Mouse (Mus musculus) fat pad, adult 2 months (tissue): ENCODE measurements around the gene Map3k4.

ENCODE experiments used
- DNase-seq: peaks from one replicate; pipeline ENCODE4 v3.0.0-alpha.2; 2011; ENCODE audit warnings: low read depth, low spot score; ENCODE audit errors: extremely low read depth

Gene Map3k4

DNA sequence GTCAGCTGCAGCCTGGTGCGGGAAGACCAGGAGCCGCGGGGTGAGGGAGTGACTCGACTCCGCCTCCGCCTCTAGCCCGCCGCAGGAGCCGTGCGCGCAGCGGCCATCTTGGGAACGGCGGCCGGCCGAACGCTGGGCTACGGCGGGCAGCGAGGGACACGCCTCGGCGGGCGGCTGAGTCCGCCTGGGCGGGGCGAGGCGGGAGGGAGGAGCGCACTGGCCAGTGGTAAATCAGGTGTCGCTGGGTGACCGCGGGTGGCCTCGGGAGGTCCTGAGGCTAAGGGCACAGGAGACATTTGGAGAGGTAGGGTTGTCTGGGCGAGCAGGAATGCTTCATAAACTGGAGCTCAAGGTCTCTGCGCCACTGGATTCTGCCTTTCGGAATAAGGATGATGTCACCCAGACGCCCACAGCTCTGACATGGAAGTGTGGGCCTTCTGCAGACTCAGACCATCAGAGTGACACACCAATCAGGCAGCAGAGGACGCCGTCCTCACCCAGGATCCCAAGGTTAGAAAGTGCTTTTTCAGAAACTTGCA, at the start of gene Map3k4:
Map3k4 (minus strand) TSS at position 134 of the 539 bp plus-strand sequence.
- DNase-seq = no peak

DNA sequence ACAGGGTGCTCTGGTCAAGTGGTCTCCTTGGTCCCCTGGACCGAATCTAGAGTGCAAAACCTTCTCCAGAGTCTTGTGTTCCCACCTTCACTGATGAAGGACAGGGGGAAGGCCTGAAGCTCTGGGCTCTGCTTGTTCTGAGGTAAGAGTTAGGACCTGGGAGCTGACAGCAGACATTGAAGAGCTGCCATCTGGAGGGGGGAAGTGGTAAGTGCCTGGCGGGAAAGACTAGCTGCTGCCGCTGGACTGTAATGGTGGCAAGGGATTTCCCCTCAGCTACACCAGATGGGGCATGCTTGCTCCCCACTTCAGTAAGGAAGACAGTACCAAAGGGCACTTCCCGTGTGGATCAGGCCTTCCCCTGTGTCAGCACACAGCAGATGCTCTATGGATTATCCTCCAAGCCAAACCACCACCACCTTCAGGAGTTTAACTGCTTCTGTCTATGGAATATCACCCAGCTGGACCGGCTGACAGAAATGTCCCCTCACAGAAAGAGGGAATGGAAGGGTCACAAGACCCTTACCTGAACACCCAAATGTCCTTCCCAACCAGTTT, 48.9 kb upstream of the Map3k4 start:
- no peak for DNase-seq

DNA sequence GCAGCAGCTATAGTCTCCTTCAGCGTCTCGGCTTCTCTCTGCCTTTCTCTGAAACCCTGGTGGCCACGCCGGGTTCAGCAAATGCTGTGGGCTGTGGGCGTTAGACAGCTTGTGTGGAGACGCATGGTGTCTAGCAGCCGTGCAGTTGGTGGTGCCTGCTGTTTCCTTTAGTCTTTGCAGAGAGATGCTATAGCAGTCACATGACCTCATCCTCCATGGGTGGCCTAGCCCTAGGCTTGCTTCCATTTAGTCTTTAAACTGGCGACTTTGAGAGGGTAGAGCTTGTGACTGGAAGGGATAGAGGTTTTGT, 45.8 kb upstream of the Map3k4 start:
- DNase-seq = no peak

DNA sequence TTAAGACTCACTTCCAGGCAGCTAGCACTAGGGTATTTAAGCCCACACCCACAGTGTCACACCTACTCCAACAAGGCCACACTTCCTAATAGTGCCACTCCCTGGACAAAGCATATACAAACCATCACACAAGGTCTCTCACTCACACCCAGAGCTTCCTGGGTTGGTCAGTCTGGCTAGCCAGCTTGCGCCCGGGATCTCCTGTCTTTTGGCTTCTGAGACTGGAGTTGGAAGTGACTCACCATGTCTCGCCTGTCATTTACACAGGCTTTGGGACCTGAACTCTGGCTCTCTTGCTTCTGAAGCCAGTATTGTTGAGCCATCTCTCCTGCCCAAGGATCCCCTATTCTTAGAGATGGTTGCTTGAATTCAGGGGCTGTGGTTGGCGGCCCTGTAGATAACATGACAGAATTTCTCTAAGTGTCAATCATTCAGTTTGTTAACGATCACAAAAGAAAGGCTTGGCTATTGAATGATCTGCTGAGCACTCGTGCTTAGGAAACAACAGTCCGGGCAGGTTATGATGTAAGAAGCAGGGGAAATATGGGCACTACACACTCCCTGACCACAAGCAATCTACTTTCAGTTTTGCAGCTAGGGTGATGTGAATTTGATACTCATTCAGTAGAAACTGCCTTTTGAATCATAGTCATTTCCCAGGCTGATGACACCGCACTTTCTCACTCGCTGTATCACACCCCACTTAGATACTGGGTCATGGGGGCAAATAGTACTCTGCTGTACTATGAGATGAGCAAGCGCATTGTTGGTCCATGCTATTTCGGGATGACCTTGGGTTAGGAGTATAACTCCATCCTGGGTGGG, 45.2 kb upstream of the Map3k4 start:
- DNase-seq = no peak

DNA sequence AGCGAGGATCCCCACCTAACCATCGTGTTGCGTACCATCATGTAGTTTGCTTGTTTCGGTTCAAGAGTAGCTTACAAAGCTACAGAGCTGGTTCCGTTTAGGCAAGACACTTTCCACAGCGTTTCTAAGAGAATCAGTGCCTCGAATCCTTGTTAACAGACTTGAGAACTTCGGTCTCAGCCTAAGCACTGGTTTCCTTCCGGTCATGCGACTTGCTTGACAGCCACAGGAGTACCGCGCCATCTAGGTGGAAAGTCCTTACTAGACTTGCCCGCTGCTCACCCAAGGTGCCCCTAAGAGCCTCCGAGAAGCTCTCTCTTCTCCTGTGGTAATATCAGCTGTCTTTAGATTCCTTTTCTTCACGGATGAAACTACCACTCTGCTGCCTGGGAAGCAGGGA, 41.3 kb upstream of the Map3k4 start:
- no peak for DNase-seq

DNA sequence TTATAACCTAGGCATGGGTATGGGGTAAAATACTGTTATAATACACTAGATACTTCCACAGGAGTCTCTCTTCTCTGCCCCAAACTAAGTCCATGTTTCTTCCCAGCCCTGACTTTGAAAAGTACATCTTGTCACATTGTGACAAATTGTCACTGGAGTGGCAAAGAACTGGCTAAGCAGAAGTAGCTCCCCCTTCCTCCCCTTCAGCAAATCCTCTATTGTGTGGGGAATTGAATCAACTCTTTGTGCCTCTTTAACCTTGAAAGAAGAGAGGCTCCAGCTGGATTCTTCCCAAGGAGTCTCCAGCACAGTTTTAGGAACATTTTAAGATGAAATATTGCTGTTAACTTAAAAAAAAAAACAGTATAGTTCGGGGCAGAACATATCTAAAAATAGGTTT, 34.2 kb upstream of the Map3k4 start:
- DNase-seq = no peak

DNA sequence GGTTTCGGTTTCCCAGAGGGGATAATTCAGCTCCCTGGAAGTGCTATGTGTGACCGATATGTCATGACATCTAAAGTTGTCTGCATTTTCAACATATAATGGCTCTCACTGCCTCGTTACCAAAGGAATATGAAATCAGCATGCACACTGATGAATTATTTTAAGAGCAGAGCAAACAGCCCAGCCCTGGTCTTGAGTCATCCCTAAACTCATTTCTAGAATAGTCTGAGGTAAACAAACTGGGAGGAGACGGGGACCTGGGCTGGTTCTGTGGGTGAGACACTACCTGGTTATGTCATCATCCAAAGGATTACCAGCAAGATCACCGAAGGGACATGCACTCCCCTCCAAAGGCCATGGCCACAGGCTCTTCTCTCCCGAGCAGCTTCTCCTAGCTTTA, 33.0 kb upstream of the Map3k4 start:
- no peak for DNase-seq

DNA sequence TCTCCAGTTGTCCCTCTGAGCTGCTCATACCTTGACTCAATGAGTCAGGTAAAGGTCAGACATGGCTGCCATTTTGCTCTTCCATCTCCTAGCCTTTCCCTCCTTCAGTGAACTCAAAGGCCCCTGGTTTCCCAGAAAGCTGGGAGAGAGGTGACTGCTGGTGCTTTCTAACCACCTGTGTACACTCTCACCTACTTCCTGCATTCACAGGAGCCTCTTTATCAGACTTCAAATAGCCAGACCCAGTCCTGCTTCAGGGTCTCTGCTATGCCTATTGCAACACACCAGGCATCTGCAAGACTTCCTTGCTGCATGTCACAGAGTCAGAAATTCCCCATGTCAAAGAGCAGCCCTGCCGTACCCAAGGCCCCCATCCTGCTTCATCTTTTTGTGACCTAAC, 28.9 kb upstream of the Map3k4 start:
- no peak for DNase-seq

DNA sequence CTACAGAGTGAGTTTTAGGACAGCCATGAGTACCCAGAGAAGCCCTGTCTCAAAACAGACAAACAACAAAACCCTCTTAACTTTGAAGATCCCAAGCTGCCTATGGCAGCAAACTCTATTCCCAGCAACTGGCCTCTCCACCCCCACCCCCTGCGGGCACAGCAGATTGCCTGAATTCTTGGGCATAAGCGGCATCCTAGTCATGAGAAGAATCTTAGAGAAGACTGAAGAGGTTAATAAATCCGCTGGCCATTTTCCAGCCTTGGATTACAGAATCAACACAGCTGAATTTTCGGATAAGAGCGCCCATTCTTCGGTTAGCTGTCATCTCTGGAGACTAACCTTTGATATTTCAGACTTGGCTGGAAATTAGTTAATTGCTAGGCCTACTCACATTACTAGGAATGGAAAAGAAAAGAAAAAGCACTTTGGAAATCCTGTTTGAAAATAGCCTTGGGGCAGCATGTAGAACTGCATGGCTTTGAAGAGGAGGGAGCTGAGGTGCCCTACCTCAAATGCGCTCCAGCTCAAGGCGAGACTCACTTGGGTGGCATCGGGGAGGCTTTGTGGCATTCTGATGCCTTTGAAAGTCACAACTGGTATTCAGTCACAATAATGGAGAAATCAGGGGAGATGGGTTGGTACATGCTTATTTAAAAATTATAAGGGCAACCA, 25.2 kb upstream of the Map3k4 start:
- DNase-seq = no peak

DNA sequence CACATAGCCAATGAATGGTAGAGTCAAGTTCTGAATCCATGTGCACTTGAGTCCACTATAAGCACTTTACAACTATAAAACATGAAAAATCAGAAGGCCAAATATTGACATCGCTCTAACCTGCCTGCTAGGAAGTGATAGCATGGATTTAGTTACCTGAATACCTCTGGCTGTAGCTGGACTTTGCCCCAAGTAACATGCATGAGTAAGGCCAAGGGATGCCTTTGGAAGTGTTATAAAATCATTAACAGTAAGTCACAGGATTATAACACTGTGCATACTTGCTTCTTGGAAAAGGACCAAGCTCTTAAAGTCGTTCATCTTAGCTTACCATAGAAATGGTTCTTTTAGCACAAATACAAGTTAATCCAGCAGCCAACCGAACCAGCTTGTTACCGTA, 18.6 kb upstream of the Map3k4 start:
- DNase-seq = no peak

DNA sequence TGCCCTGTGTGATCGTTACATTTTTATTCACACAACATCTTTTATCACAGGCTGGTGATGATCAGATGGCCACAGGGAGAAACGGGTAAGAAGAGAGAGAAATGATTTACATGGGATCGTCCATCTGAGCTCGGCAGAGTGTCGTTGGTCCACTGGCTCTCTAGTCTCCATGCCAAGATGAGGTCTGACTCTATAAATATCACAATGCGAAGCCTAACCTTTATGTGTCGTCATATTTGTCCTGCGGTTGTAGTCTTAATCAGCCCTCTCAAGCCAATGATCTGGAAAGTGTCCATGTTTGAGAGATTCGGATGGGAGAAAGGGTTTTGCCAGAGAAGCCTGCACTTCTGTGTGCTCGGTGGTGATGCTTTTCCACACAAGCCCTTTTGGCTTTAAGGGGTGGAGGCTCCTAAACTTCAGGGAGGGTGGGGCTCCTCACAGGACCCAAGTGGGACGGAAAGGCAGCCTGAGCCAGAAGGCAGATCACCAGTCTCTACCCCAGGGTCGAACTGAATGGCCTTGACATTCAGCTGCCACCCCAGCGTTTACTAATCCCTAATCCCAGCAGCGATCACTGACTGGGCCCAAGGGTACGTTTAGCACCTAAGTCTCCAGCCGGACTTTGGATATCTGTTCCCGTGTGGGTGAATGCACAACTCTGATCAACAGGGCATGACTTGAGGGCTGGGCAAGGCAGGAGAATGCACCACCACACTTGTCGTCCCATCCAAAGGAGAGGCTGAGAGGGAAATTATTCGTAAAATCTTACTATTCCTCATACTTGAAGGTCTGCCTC, 17.7 kb upstream of the Map3k4 start:
- no peak for DNase-seq

DNA sequence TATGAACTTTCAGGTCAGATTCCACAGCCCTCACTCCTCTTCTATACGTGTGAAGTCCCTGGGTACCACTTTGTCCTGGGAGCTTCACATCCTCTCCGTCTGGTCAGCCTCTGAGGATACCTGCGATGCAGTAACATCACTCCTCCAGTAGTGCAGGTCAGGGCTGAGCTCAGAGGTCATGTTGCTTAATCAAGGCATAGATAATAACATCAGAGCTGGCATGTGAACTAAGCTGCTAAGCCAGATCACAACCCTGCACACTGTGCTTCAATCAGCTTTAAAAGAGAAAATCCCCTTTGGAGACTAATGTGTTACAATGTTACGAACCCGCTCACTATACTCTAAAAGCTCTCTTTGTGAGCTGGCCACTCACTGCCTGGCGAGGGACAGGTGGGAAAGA, 16.5 kb upstream of the Map3k4 start:
- no peak for DNase-seq

DNA sequence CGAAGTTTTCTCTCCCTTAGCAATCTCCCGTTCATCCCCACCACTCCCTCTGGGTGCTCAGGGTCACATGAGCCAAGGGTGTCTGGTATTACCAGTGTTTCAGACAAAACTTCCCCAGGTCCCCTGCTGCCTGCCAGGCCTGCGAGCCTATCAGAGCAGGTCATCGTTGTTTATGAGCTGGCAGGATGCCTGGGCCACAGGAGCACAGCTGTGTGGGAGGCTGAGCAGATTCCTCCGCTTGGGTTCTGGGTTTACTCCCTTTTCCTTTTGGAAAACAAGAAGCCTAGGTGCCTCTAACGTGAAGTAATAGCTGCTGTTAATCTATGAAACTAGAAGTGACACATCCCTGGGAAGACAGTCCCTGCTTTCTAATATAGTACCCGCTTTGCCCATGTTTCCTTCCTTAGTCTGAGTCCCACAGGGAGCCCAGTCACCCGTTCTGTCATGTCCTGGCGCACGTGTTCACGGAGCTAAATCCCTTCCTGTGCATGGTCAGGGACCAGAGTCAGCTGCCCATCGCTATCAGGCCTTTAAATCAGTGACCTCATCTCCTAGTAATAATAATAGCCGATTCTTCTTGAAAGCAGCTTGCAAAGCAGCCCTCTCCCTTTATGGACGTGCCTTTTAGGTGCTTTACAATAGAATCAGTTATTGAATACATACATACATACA, 9.4 kb upstream of the Map3k4 start:
- DNase-seq = no peak

DNA sequence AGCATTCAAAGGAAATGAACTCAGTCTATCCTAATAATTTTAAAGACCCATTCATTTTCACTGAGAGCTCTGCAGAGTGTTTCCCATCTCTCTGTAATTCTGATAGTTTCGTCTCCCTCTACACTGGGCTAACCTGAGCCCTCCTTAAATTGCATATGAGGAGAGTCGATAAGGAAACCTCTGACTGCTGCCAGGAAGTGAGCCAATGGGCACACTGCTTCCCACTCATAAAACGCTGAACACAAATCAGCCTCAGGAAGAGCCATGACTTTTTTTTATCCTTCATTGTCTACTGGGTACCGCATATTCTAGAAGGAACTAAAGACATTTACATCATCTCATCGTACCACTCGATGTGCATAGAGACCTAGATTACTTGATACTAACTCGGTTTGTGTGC, 1.2 kb upstream of the Map3k4 start:
- DNase-seq = no peak

DNA sequence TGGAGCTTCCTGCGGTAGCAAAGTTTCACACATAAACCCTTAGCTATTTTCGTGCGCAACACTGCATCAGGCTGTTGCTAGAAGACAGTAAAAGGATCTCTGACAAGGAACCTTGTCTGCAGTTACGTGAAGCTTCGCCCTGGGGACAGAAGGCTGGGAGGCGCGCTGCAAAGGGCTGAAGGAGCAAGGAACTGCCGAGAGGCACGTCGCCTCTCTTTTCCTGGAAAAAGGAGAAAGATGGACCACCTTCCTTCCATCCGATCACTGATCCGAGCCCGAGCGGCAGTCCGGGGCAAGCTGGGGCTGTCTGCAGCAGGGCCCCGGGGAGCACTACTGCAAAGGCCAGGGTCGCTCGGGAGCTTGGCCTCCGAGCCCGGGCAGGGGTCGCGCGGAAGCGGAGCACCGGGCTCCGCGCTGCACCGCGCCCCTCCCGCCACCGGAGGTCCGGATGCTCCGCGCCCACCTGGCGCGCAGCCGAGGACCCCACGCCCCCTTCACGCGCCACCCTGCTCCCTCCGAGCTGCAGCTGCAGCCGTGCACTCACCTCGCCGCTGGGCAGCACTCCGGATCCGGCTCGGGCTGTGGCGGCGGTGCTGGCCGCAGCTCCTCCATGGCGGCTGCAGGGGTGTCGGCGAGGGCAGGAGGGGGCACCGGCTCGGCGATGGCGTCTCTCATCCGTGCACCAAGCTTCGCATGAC, 493 bp downstream of the Map3k4 start:
- DNase-seq = no peak

DNA sequence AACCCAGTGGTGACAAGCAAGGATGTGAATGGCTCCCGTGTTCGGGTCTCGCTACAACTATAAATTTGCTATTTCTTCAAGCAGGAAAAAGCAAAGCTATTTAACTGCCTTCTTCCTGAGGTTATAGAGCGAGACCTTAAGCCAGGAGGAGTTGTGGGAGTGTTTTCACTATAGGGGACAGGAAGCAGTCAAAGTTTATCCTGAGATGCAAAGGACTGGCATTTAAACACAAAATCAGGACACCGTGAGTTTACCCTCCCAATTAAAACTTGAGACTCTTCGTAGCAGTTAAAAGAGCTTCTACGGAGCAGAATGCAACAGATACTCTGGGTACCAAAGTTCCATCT, 1.0 kb downstream of the Map3k4 start:
- no peak for DNase-seq

DNA sequence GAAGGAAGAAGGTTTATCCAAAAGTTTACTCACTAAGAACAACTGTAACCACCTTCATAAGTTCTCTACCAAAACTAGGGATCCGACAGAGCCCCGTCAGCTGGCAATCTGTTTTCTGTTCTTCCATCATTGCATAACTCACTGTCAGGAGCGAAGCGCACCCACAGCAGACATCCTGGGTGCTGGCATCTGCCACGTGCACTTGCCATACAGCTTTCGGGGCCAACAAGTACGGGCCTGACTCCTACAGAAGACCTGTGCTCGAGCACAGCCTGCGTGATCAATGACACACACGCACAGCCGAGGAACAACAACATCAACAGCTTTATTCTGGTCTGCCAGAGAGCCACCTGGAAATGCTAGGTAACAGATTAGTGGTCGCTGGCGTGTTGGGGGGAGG, 2.3 kb downstream of the Map3k4 start:
- no peak for DNase-seq

DNA sequence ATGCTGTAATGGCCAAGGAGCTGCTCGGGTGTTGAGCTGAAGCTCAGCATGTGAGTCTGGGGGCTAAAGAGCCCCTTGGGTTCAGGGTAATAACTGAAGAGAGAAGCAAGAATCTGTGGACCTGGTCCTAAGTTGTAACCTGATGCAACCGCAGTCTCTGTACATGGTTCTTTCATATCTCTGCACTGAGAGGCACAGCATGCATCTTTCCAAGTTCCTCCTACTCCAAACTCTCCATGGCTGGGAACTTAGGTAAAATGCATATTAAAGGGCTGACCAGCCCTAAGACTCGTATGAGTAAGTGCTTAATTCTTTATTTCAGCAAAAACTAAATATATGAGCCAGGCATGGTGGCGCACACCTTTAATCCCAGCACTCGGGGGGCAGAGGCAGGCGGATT, 6.3 kb downstream of the Map3k4 start:
- no peak for DNase-seq

DNA sequence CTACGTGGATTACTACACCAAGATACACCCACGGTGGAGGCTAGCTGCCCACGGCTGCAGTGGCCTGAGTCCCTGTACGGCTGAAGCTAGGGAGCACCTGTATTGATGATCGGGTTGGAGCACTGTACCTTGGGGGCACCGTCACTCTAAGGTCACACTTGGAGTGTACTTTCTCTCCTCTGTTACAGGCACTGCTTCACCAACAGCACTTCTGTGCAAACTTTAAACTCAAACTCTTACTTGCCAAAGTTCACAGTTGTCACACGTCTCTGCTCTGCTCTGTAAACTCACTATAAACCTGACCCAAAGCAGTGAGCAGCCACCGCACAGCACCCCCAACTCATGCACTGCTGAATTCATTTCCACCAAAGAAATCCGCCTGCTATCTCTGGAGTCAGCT, 9.1 kb downstream of the Map3k4 start:
- no peak for DNase-seq

DNA sequence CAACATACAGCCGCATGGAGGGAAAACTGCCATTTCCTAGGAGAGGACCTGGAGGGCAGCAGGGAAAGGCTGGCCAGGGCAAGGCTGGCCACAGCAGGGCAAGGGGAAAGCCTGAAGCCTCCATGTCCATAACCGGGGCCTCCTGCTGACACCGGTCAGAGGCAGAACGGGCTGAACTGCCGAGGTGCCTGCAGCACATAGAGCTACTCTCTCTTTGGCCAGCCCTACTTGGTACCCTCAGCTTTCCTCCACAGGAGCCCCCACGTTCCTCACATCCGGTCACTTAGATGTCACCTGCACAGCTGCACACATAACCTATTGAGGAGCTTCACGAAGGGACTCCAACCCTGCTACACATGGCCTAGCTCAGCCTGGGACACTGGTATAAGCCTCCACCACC, 9.5 kb downstream of the Map3k4 start:
- no peak for DNase-seq
